Comparison of ENCODE assay signal across 26 mouse cellular contexts in the genomic region with DNA sequence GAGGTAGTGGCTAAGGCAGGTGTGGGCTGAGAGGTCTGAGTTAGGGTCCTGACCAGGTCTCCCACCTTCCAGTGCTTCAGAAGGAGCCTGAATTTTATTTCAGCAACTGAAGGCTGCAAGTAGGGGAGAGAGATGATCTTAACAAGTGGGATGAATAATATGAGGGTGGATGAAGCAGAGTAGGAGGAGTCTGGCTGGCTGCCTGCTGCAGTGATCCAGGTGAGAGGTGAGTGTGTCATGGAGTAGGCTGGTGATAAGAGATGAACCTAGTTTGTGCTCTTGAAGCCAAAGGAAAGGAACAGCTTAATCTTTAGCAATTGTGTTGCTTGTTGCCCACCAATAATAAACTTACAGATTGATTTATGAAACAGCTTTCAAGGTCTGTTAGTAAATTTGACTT. TPM values are rescaled to one million over a fixed set of nuclear protein-coding genes. Genes with fewer than 3 reads are reported as not detected.
DNase-seq lines count a peak whose midpoint lies in the region; ATAC-seq and TF ChIP-seq lines count a peak whose summit lies in the region.
"Had no signal": no experiment of that assay in that cellular context is flagged by ENCODE, and none has a peak within 500 bp of the region (broad histone marks: within the 10 kb centered on the region; RNA-seq: fewer than 3 reads in every experiment).

No protein-coding gene starts in this region.

- no peaks in the 10 kb centered on the region for H3K36me3 ChIP-seq in liver, postnatal 0 days (replicated peaks; ENCODE audit: insufficient read depth, low read length)
- no peaks in the 10 kb centered on the region for H3K36me3 ChIP-seq in stomach, postnatal 0 days (ENCODE audit: control insufficient read depth, insufficient read depth, low read length)
- H3K36me3 ChIP-seq: embryonic facial prominence, embryonic 10.5 days; embryonic facial prominence, embryonic 12.5 days; forebrain, embryonic 15.5 days; G1E had no signal

- no peak for TF ChIP-seq EP300 in liver, postnatal 0 days (IDR thresholded peaks at IDR 0.05; ENCODE audit: low read depth)
- no peak for TF ChIP-seq EP300 in stomach, postnatal 0 days (optimal IDR thresholded peaks at IDR 0.05)

- no peak for TF ChIP-seq POLR2A in lung, adult 2 months (IDR thresholded peaks at IDR 0.05; ENCODE audit: borderline replicate concordance, extremely low read depth, low read depth, low read length)

- H3K9ac ChIP-seq in liver, postnatal 0 days (replicated peaks) = no peak overlapping the region
- H3K9ac ChIP-seq in stomach, postnatal 0 days (ENCODE audit: low read length) = no peak overlapping the region
- H3K9ac ChIP-seq: embryonic facial prominence, embryonic 12.5 days; forebrain, embryonic 13.5 days; forebrain, embryonic 15.5 days; forebrain, postnatal 0 days had no signal

- H3K27ac ChIP-seq in liver, postnatal 0 days (ENCODE audit: low read depth) = no peak overlapping the region
- no peak overlapping the region for H3K27ac ChIP-seq in stomach, postnatal 0 days (replicated peaks)
- H3K27ac ChIP-seq: embryonic facial prominence, embryonic 10.5 days; embryonic facial prominence, embryonic 12.5 days; forebrain, embryonic 13.5 days; forebrain, embryonic 15.5 days had no signal

- peak; percentile 12 for DNase-seq in adrenal gland, postnatal 10 days
- no peak for DNase-seq in adrenal gland, adult 8-10 months
- DNase-seq in liver, postnatal 0 days = peak; percentile 24
- DNase-seq in liver = no peak
- DNase-seq in urinary bladder, postnatal 14 days (ENCODE audit: low spot score) = peak; percentile 60
- no peak for DNase-seq in urinary bladder, adult 2 months (ENCODE audit: low spot score)
- peak; percentile 61 for DNase-seq in stomach, postnatal 0 days (ENCODE audit: low spot score)
- no peak for DNase-seq in lung, adult 2 months
- DNase-seq: adrenal gland, postnatal 14 days; adrenal gland, postnatal 36 days; B cell, adult 2 months; cerebellum, adult 11 months; cerebellum, adult 18-20 months; cerebellum, adult 9-10 months; cerebellum, postnatal 10 days; cerebellum, postnatal 25 days; forebrain, postnatal 0 days had no signal

- H3K9me3 ChIP-seq in liver, postnatal 0 days (ENCODE audit: low read length) = no peaks in the 10 kb centered on the region
- no peaks in the 10 kb centered on the region for H3K9me3 ChIP-seq in stomach, postnatal 0 days (ENCODE audit: control insufficient read depth, low read length)
- H3K9me3 ChIP-seq: embryonic facial prominence, embryonic 10.5 days; embryonic facial prominence, embryonic 12.5 days; forebrain, embryonic 13.5 days; forebrain, embryonic 15.5 days; G1E had no signal

- TF ChIP-seq CTCF in liver, postnatal 0 days (IDR thresholded peaks at IDR 0.05; ENCODE audit: low read depth) = no peak
- no peak for TF ChIP-seq CTCF in stomach, postnatal 0 days (IDR thresholded peaks at IDR 0.05; ENCODE audit: low read depth)
- no peak for TF ChIP-seq CTCF in lung, adult 2 months (IDR thresholded peaks at IDR 0.05; ENCODE audit: insufficient read depth, low read length)

- H3K27me3 ChIP-seq in liver, postnatal 0 days (ENCODE audit: insufficient read depth, low read length) = no peaks in the 10 kb centered on the region
- no peaks in the 10 kb centered on the region for H3K27me3 ChIP-seq in stomach, postnatal 0 days (ENCODE audit: control insufficient read depth, insufficient read depth, low read length)
- H3K27me3 ChIP-seq: CH12.LX; embryonic facial prominence, embryonic 12.5 days; forebrain, embryonic 15.5 days; Patski had no signal

- no peak overlapping the region for H3K4me3 ChIP-seq in liver, postnatal 0 days (ENCODE audit: low read depth, low read length)
- no peak overlapping the region for H3K4me3 ChIP-seq in stomach, postnatal 0 days (ENCODE audit: low read depth, low read length)
- no peak overlapping the region for H3K4me3 ChIP-seq in lung, adult 2 months (replicated peaks; ENCODE audit: extremely low read depth, low read depth, low read length)
- H3K4me3 ChIP-seq: embryonic facial prominence, embryonic 10.5 days; embryonic facial prominence, embryonic 12.5 days; forebrain, embryonic 13.5 days; forebrain, embryonic 15.5 days had no signal

- ATAC-seq in liver, postnatal 0 days = no peak
- peak; percentile 80 for ATAC-seq in stomach, postnatal 0 days (ENCODE audit: low FRiP score, low TSS enrichment)
- ATAC-seq: activated CD4-positive, CD25-positive, alpha-beta regulatory T cell, adult 4 months; CD4-positive, CD25-positive, alpha-beta regulatory T cell, adult 4 months; forebrain, embryonic 13.5 days; forebrain, embryonic 15.5 days; forebrain, postnatal 0 days; Patski had no signal

- no peak overlapping the region for H3K4me2 ChIP-seq in liver, postnatal 0 days (ENCODE audit: low read depth, low read length)
- H3K4me2 ChIP-seq in stomach, postnatal 0 days (replicated peaks; ENCODE audit: low read depth) = no peak overlapping the region
- H3K4me2 ChIP-seq: embryonic facial prominence, embryonic 12.5 days; forebrain, embryonic 13.5 days; forebrain, embryonic 15.5 days had no signal

- H3K4me1 ChIP-seq in liver, postnatal 0 days (ENCODE audit: insufficient read depth) = peaks cover 12% of the 10 kb centered on the region; the same call in 1 of the 2 replicates
- H3K4me1 ChIP-seq in stomach, postnatal 0 days (replicated peaks; ENCODE audit: control insufficient read depth, insufficient read depth) = no peaks in the 10 kb centered on the region
- H3K4me1 ChIP-seq in lung, adult 2 months (ENCODE audit: control insufficient read depth, insufficient read depth, low read length) = peaks cover 8% of the 10 kb centered on the region

RNA-seq across cellular contexts. Expression of a gene that starts 37.0 kb away (rescaled TPM):
- total RNA-seq in adrenal gland, postnatal 10 days (2021) = 10 to 100 TPM; 22.4 TPM
- 10 to 100 TPM in 3 of 4 experiments, 1 to 10 TPM in 1; 7.7 to 13.1 (median 11.4) TPM for total RNA-seq in adrenal gland, adult 8-10 months (2022)
- polyA plus RNA-seq in liver, postnatal 0 days (2015; fragmentation: Nextera tagmentation; extraction: Ambion mirVana) = 13.3 and 14.0 TPM in 2 replicates
- polyA plus RNA-seq in urinary bladder, adult 2 months (2012; rRNA removed) = 21.6 and 21.8 TPM in 2 replicates
- polyA plus RNA-seq in stomach, postnatal 0 days (2015; fragmentation: Nextera tagmentation; extraction: Ambion mirVana) = 12.8 and 14.6 TPM in 2 replicates
- polyA plus RNA-seq in lung, adult 2 months (2012; rRNA removed) = 6.5 and 9.3 TPM in 2 replicates

Comparison
In these comparisons a context has a peak if more than half of its experiments do, and no peak if none do; other contexts are left out.
1. DNase-seq: peak in adrenal gland, postnatal 10 days (single experiment), liver, postnatal 0 days (single experiment), urinary bladder, postnatal 14 days (single experiment) and stomach, postnatal 0 days (single experiment); none in adrenal gland, adult 8-10 months (single experiment), liver (single experiment), urinary bladder, adult 2 months (single experiment) and lung, adult 2 months (single experiment).